Mouse (Mus musculus): ENCODE measurements around the gene Gucy2g.

The Gucy2g gene

GRCm38 (mm10) chr19:55251383-55252124 is 10.5 kb upstream of the Gucy2g start, which contains the start of gene Acsl5:
Gene Acsl5 (plus strand): TSS chr19:55251938.
- in situ Hi-C loops (cut with MboI; ENCODE audit: unreplicated experiment in 2 of 2), result loop anchor here (5.0 to 10.0 kb wide), 2 partner anchors 34 to 53 kb away; no protein-coding TSS in a partner anchor

- in situ Hi-C loops (cut with MboI; ENCODE audit: unreplicated experiment in 2 of 2), result loop anchor here (5.0 to 10.0 kb wide), 2 partner anchors 33 to 54 kb away; no protein-coding TSS in a partner anchor
Measured at GRCm38 (mm10) chr19:55250451-55250850, 9.4 kb upstream of the Gucy2g start.

GRCm38 (mm10) chr19:55247991-55248520 is 7.0 kb upstream of the Gucy2g start:
- in situ Hi-C loops (cut with MboI; ENCODE audit: unreplicated experiment in 2 of 2), result loop anchor here in 1 of 2 experiments (25.0 kb wide), 1 partner anchor 614 kb away; no protein-coding TSS in a partner anchor

GRCm38 (mm10) chr19:55247563-55247962 is 6.5 kb upstream of the Gucy2g start:
- in situ Hi-C loops (cut with MboI; ENCODE audit: unreplicated experiment in 2 of 2), result loop anchor here in 1 of 2 experiments (25.0 kb wide), 1 partner anchor 615 kb away; no protein-coding TSS in a partner anchor

GRCm38 (mm10) chr19:55244791-55245231 is 3.8 kb upstream of the Gucy2g start:
- in situ Hi-C loops (cut with MboI; ENCODE audit: unreplicated experiment in 2 of 2), result loop anchor here in 1 of 2 experiments (25.0 kb wide), 1 partner anchor 617 kb away; no protein-coding TSS in a partner anchor

GRCm38 (mm10) chr19:55239766-55240426 is 1.1 kb downstream of the Gucy2g start:
- in situ Hi-C loops (cut with MboI; ENCODE audit: unreplicated experiment in 2 of 2), result loop anchor here in 1 of 2 experiments (25.0 kb wide), 1 partner anchor 622 kb away; no protein-coding TSS in a partner anchor

- in situ Hi-C loops (cut with MboI; ENCODE audit: unreplicated experiment in 2 of 2), result loop anchor here in 1 of 2 experiments (25.0 kb wide), 1 partner anchor 626 kb away; no protein-coding TSS in a partner anchor
Measured at GRCm38 (mm10) chr19:55236564-55236963, 4.5 kb downstream of the Gucy2g start.

- in situ Hi-C loops (cut with MboI; ENCODE audit: unreplicated experiment in 2 of 2), result loop anchor here in 1 of 2 experiments (25.0 kb wide), 1 partner anchor 626 kb away; no protein-coding TSS in a partner anchor
Measured at GRCm38 (mm10) chr19:55236026-55236425, 5.0 kb downstream of the Gucy2g start.

- in situ Hi-C loops (cut with MboI; ENCODE audit: unreplicated experiment in 2 of 2), result loop anchor here in 1 of 2 experiments (25.0 kb wide), 1 partner anchor 630 kb away; no protein-coding TSS in a partner anchor
Measured at GRCm38 (mm10) chr19:55232136-55232535, 8.9 kb downstream of the Gucy2g start.

- in situ Hi-C loops (cut with MboI; ENCODE audit: unreplicated experiment in 2 of 2), result loop anchor here in 1 of 2 experiments (25.0 kb wide), 1 partner anchor 631 kb away; no protein-coding TSS in a partner anchor
Measured at GRCm38 (mm10) chr19:55231081-55231480, 10.0 kb downstream of the Gucy2g start.

GRCm38 (mm10) chr19:55227135-55227534 is 13.9 kb downstream of the Gucy2g start:
- in situ Hi-C loops (cut with MboI; ENCODE audit: unreplicated experiment in 2 of 2), result loop anchor here in 1 of 2 experiments (10.0 to 25.0 kb wide), 2 partner anchors 635 to 1028 kb away; no protein-coding TSS in a partner anchor

- in situ Hi-C loops (cut with MboI; ENCODE audit: unreplicated experiment in 2 of 2), result loop anchor here in 1 of 2 experiments (10.0 to 25.0 kb wide), 2 partner anchors 636 to 1028 kb away; no protein-coding TSS in a partner anchor
Measured at GRCm38 (mm10) chr19:55226621-55227020, 14.4 kb downstream of the Gucy2g start.

GRCm38 (mm10) chr19:55222268-55222667 is 18.8 kb downstream of the Gucy2g start:
- in situ Hi-C loops (cut with MboI; ENCODE audit: unreplicated experiment in 2 of 2), result loop anchor here in 1 of 2 experiments (5.0 to 25.0 kb wide), 5 partner anchors 85 to 1033 kb away; no protein-coding TSS in a partner anchor

GRCm38 (mm10) chr19:55221208-55221607 is 19.8 kb downstream of the Gucy2g start:
- in situ Hi-C loops (cut with MboI; ENCODE audit: unreplicated experiment in 2 of 2), result loop anchor here in 1 of 2 experiments (5.0 to 25.0 kb wide), 5 partner anchors 86 to 1034 kb away; no protein-coding TSS in a partner anchor

GRCm38 (mm10) chr19:55219359-55219758 is 21.7 kb downstream of the Gucy2g start:
- in situ Hi-C loops (cut with MboI; ENCODE audit: unreplicated experiment in 2 of 2), result loop anchor here (5.0 to 25.0 kb wide), 6 partner anchors 33 to 1035 kb away; partner anchors contain the start of gene Acsl5 (in 1 of the 2)

GRCm38 (mm10) chr19:55218741-55219221 is 22.3 kb downstream of the Gucy2g start:
- in situ Hi-C loops (cut with MboI; ENCODE audit: unreplicated experiment in 2 of 2), result loop anchor here (5.0 to 25.0 kb wide), 6 partner anchors 34 to 1036 kb away; partner anchors contain the start of gene Acsl5 (in 1 of the 2)

GRCm38 (mm10) chr19:55218192-55218739 is 22.8 kb downstream of the Gucy2g start:
- in situ Hi-C loops (cut with MboI; ENCODE audit: unreplicated experiment in 2 of 2), result loop anchor here (5.0 to 25.0 kb wide), 6 partner anchors 34 to 1037 kb away; partner anchors contain the start of gene Acsl5 (in 1 of the 2)

GRCm38 (mm10) chr19:55217365-55217764 is 23.7 kb downstream of the Gucy2g start:
- in situ Hi-C loops (cut with MboI; ENCODE audit: unreplicated experiment in 2 of 2), result loop anchor here (5.0 to 25.0 kb wide), 6 partner anchors 35 to 1037 kb away; partner anchors contain the start of gene Acsl5 (in 1 of the 2)

GRCm38 (mm10) chr19:55216876-55217275 is 24.2 kb downstream of the Gucy2g start:
- in situ Hi-C loops (cut with MboI; ENCODE audit: unreplicated experiment in 2 of 2), result loop anchor here (5.0 to 25.0 kb wide), 6 partner anchors 35 to 1038 kb away; partner anchors contain the start of gene Acsl5 (in 1 of the 2)
